Mouse (Mus musculus) small intestine, adult 2 months (tissue): ENCODE measurements around the gene Anapc15.

Source experiments
- CTCF ChIP-seq: fragments of 200-500 bp; IDR thresholded peaks from 2 replicates; pipeline ENCODE4 v1.5.1; 2012; ENCODE audit warnings: low read depth, mild to moderate bottlenecking, control low read depth, inconsistent platforms, low read length, moderate library complexity, mixed read lengths; ENCODE audit not compliant: insufficient replicate concordance, insufficient read length; ENCODE audit errors: extremely low read depth
- POLR2A ChIP-seq: fragments of 200-500 bp; IDR thresholded peaks from 2 replicates; pipeline ENCODE4 v1.6.1; 2012; ENCODE audit warnings: low read depth, mild to moderate bottlenecking, control low read depth, inconsistent platforms, low read length, moderate library complexity

DNA sequence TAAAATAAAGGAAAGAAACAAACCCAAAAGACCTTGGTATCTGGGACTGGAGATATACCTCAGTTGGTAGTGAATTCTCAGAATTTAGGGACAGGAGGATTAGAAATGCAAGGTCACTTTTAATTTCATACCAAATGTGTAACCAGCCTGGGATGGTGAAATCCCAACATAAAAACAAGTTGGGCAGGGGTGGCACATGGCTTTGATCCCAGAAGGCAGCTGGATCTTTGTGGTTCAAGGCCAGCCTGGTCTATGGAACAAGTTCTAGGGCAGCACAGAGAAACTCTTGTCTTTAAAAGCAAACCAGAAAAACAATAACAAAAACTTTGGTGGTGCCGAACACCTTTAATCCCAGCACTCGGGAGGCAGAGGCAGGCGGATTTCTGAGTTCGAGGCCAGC is 4.0 kb downstream of the Anapc15 start:
- no peak for TF ChIP-seq CTCF
- no peak for TF ChIP-seq POLR2A
